Mouse (Mus musculus) skeletal muscle tissue, postnatal 0 days (tissue): ENCODE results near the gene Zfp709. TPM values are rescaled to one million over a fixed set of nuclear protein-coding genes. Genes with fewer than 3 reads are reported as not detected.

Experiments
- polyA plus RNA-seq: library from polyadenylated mRNA; unstranded; fragments of >200 nt; fragmentation: Nextera tagmentation; extraction: Ambion mirVana; gene quantifications from 2 replicates; pipeline ENCODE4 v1.2.1, GENCODE M21; 2015

Gene Zfp709
- polyA plus RNA-seq: 2.7 and 2.8 TPM in 2 replicates

GRCm38 (mm10) chr8:71881618-71882274 lies at the start of gene Zfp709:
Gene Zfp709 (plus strand): TSS chr8:71882019.

GRCm38 (mm10) chr8:71908309-71909261 lies 26.8 kb downstream of the Zfp709 start, which contains the start of the genes Zfp882 and Zfp617:
Gene Zfp882 (plus strand): TSS chr8:71908608.
Gene Zfp617 (plus strand): TSS chr8:71908635.

Other genes with a start within 250 kb of the Zfp709 start
- 0.12 and 0.35 TPM in 2 replicates for gene Unc13a, start 210.3 kb upstream of the Zfp709 start, polyA plus RNA-seq
- 3.2 and 4.6 TPM in 2 replicates for gene Jak3, start 205.7 kb upstream of the Zfp709 start, polyA plus RNA-seq
- gene Insl3, start 192.8 kb upstream of the Zfp709 start, polyA plus RNA-seq: 0.77 and 0.85 TPM in 2 replicates
- gene B3gnt3, start 180.2 kb upstream of the Zfp709 start, polyA plus RNA-seq: 4.2 and 4.9 TPM in 2 replicates
- 0.53 and 1.9 TPM in 2 replicates for gene Fcho1, start 156.3 kb upstream of the Zfp709 start, polyA plus RNA-seq
- gene Zfp882, start 26.6 kb downstream of the Zfp709 start, polyA plus RNA-seq: 1.9 TPM in 2 replicates
- 14.0 and 14.8 TPM in 2 replicates for gene Zfp617, start 26.6 kb downstream of the Zfp709 start, polyA plus RNA-seq
- gene Zfp961, start 69.0 kb downstream of the Zfp709 start, polyA plus RNA-seq: 4.9 and 5.2 TPM in 2 replicates
- 0.60 and 0.94 TPM in 2 replicates for gene Cyp4f18, start 127.6 kb downstream of the Zfp709 start, polyA plus RNA-seq
- gene Olfr372, start 159.2 kb downstream of the Zfp709 start, polyA plus RNA-seq: not detected in 2 replicates
- gene Olfr373, start 201.2 kb downstream of the Zfp709 start, polyA plus RNA-seq: not detected in 2 replicates
- gene Olfr374, start 225.0 kb downstream of the Zfp709 start, polyA plus RNA-seq: not detected in 2 replicates